Mouse (Mus musculus): ENCODE results near the gene Ctnnal1.

- TF ChIP-seq CHD2 (IDR thresholded peaks at IDR 0.05; ENCODE audit: low read depth, low read length), result no peak
- TF ChIP-seq HCFC1 (IDR thresholded peaks at IDR 0.05; ENCODE audit: borderline replicate concordance, insufficient read depth, low read length), result no peak
- no peak for TF ChIP-seq MAFK (IDR thresholded peaks at IDR 0.05; ENCODE audit: insufficient read depth, low read depth, low read length)
Observed at GRCm38 (mm10) chr4:56909568-56909967, 44.6 kb upstream of the Ctnnal1 start.
